Mouse (Mus musculus) erythroblast, adult 5-6 weeks (primary cell): Measurements from ENCODE around the gene Cdc14a. TPM values are rescaled to one million over a fixed set of nuclear protein-coding genes. Genes with fewer than 3 reads are reported as not detected.

Experiments
- ATAC-seq: replicated peaks from 2 replicates; pipeline ENCODE4 v1.8.0; 2016; ENCODE audit warnings: moderate number of reproducible peaks, mild to moderate bottlenecking, moderate TSS enrichment, inconsistent platforms; ENCODE audit not compliant: poor library complexity, low FRiP score, severe bottlenecking
- total RNA-seq, 2 experiments: library from RNA; stranded (forward) in 1 of 2; stranded (reverse) in 1 of 2; fragments of 150-400 nt in 1 of 2; fragments of 200-764, 138-1000 nt in 1 of 2; gene quantifications; 2 replicates each; pipeline versions ENCODE4 v1.2.3 to v1.2.4; 2015 to 2017; ENCODE audit warnings: low replicate concordance in 2 of 2

The Cdc14a gene
- total RNA-seq, 2 experiments from 2014 or later = 16.9 to 18.0 TPM

GRCm38 (mm10) chr3:116290041-116290815, 133.6 kb downstream of the Cdc14a start:
- ATAC-seq = no peak

GRCm38 (mm10) chr3:116288833-116289232, 135.0 kb downstream of the Cdc14a start:
- no peak for ATAC-seq

DNA sequence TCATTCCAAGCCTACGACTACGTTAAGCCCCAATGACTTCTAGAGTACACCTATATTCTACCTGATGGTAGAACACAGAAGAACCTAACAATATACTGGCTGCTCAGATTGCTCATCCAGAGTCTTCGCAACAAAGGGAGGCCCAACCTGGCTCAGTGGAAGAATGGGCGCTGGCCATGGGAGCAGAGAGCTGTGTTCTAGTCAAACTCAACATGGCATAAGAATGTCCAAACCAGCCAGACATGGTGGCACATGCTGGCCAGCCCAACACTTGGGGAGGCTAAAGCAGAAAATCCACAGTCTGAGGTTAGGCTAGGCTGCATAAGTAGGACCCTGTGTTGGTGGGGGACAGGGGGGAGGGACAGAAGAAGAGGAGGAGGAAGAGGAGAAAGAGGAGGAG, 139.1 kb downstream of the Cdc14a start:
- ATAC-seq = no peak

- no peak for ATAC-seq
Observed at GRCm38 (mm10) chr3:116283996-116284395, 139.8 kb downstream of the Cdc14a start.

DNA sequence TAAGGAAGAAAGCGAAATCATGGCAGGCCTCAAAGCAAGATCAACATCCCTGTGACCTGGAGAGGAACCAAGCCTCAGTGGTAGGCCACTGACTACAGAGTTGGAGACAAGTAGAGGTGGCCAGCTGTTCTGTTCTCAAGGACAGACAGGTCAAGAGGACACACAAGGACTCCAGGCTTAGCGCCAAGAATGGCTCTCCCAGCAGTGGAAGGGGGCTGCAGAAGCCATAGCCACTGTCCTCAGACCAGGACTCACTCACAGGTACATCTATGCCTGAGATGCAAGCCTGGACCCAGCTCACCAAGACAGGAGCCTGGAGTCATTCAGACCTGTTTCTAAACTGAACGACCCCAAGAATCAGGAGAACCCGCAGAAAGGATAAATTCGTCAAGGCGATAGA, 142.2 kb downstream of the Cdc14a start:
- no peak for ATAC-seq

GRCm38 (mm10) chr3:116277146-116277545, 146.7 kb downstream of the Cdc14a start:
- ATAC-seq = no peak

GRCm38 (mm10) chr3:116271679-116272078, 152.2 kb downstream of the Cdc14a start:
- no peak for ATAC-seq

DNA sequence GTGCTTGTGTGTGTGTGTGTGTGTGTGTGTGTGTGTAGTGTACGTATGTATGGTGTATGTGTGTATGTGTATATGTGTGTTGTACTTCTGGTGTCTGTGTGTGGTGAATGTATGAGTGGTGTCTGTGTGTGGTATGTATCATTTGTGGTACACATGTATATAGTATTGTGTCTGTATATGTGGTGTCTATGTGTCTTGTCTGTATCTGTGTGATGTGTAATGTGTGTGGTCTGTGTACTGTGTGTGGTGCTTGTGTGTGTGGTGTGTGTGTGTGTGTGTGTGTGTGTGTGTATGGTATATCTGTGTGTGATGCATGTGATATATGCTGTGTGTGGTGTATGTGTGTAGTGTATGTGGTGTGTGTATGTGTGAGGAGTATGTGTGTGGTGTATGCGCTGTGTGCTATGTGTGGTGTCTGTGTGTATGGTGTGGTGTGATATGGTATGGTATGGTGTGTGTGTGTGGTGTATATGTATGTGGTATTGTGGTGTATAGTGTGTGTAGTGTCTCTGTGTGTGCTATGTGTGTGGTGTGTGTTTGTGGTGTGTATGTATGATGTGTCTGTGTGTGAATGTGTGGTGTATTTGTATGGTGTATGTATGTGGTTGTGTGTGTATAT, 156.7 kb downstream of the Cdc14a start:
- no peak for ATAC-seq

- no peak for ATAC-seq
Observed at GRCm38 (mm10) chr3:116266360-116266759, 157.5 kb downstream of the Cdc14a start.

DNA sequence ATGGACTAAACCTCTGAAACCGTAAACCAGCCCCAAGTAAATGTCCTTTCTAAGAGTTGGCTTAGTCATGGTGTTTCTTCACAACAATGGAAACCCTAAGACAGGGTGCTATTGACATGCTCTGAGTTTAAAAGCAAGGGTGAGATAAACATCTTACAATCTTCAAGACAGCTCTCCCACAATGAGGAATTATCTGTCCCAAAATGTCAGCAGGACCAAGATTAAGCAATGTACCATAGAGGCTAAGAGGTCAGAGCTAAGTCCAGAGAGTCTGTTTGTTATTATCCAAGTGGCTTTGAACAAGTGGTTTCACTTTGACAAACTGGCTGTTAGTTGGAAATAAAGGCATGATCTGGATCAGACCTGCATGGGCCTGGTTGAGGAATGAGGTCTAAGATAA, 159.9 kb downstream of the Cdc14a start:
- ATAC-seq = no peak

GRCm38 (mm10) chr3:116263061-116263460, 160.8 kb downstream of the Cdc14a start:
- no peak for ATAC-seq

- no peak for ATAC-seq
Observed at GRCm38 (mm10) chr3:116256104-116256503, 167.7 kb downstream of the Cdc14a start.

DNA sequence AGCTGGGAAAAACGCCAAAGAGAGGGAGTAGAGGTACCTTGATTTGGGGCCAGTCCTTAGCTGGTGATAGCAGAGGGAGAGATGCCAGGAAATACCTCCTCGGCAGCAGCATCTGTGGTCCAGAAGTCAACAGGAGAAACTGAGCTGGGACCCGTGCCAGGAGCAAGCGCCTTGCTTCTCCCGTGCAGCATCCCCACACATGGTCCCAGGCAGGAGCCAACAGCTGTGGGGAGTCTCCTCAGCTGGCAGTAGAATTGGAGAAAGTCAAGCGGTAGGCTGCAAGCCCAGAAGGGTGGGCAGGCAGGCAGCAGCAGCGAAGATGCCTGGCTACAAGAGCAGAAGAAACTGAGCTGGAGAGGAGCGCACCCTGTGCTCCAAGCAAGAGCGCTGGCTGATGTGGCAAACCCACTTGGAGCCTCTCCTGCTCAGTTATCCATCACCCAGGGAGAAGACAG, 170.7 kb downstream of the Cdc14a start, which contains the start of gene Gpr88:
Gpr88 (minus strand) TSS at position 427 of the 455 bp plus-strand sequence.
- no peak for ATAC-seq

- no peak for ATAC-seq
Observed at GRCm38 (mm10) chr3:116252255-116253040, 171.4 kb downstream of the Cdc14a start.

DNA sequence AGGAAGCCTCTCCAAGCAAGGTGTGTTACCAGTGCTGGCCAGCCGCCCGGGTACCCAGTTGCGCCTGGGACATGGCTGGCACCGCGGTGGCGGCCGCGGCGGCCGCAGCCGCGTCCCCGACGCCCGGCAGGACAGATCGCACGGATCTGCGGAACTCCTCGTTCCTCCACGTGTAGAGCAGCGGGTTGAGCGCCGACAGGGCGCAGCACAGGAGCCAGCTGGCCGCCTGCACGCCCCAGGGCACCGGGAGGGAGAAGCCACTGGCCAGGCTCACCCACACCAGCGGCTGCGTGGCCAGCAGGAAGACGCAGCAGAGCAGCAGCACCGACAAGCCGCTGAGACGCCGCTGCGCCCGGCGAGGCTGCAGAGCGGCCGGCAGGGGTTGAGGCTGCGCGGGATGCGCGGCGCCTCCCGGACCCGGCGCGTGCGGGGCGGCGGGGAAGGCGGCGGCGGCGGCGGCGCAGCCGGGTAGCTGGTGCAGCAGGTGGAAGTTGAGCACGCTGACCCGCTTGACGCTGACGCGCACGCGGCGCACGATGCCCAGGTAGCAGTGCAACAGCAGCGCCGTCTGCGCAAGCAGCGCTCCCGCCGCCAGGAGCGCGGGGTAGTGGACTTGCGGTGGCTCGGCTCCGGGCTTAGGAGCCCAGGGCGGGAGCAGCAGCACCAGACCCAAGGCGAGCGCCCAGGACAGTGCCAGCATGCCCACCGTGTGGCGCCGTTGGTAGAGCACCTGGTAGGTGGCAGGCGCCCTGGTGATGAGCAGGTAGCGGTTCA, 172.2 kb downstream of the Cdc14a start:
- ATAC-seq = no peak

- no peak for ATAC-seq
Observed at GRCm38 (mm10) chr3:116249026-116249425, 174.8 kb downstream of the Cdc14a start.

- no peak for ATAC-seq
Observed at GRCm38 (mm10) chr3:116244476-116244875, 179.4 kb downstream of the Cdc14a start.

- no peak for ATAC-seq
Observed at GRCm38 (mm10) chr3:116242685-116243084, 181.1 kb downstream of the Cdc14a start.

DNA sequence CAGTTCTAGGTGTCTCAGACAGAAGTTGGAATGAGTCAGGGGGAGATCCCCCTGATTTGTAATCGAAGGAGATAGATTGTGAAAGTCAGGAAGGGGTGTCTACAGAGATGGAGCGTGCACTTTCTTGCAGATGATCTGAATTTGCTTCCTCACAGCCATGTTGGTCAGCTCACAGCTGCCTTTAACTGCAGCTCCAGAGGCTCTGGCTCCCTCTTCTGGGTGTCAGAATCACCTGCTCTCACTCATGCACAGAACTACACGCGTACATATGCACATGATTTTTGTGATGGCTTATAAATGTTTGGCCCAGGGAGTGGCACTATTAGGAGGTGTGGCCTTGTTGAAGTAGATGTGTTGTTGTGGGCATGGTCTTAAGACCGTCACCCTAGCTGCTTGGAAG, 186.3 kb downstream of the Cdc14a start:
- no peak for ATAC-seq

GRCm38 (mm10) chr3:116236856-116237255, 187.0 kb downstream of the Cdc14a start:
- ATAC-seq = no peak
